12 mouse cellular contexts compared by ENCODE assay signal in the genomic region with DNA sequence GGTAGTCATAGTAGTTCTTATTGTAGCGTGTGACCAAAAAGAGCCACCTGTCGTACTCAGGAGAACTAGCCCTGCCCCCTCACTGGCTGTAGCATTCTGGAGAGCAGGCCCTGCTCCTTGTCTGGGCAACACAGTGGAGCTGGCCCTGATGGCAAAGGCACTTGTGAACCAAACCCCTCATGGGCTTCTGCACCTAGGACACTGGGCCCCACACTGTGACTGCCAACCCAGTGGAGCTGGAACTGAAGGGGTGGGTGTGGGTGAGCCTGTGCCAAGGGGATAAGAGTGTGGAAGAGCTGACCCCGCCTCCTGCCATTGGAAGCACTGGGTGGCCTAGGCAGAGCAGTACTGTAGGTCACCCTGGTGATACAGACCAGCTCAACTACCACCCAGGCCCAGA.
DNase-seq lines count a peak whose midpoint lies in the region; ATAC-seq lines count a peak whose summit lies in the region.
"Had no signal": no experiment of that assay in that cellular context is flagged by ENCODE, and none has a peak within 500 bp of the region (broad histone marks: within the 10 kb centered on the region; RNA-seq: fewer than 3 reads in every experiment).

No protein-coding gene starts in this region.

- no peak overlapping the region for H3K9ac ChIP-seq in limb, embryonic 11.5 days (ENCODE audit: low read length)
- no peak overlapping the region for H3K9ac ChIP-seq in embryonic facial prominence, embryonic 14.5 days (ENCODE audit: low read depth, low read length)
- no peak overlapping the region for H3K9ac ChIP-seq in forebrain, embryonic 13.5 days
- no peak overlapping the region for H3K9ac ChIP-seq in midbrain, embryonic 14.5 days (replicated peaks; ENCODE audit: low read length)

- no peak overlapping the region for H3K4me2 ChIP-seq in limb, embryonic 11.5 days (ENCODE audit: low read depth, severe bottlenecking)
- H3K4me2 ChIP-seq in embryonic facial prominence, embryonic 14.5 days (ENCODE audit: low read depth, low read length): no peak overlapping the region
- H3K4me2 ChIP-seq in forebrain, embryonic 13.5 days: 0 out of 2 replicates have a peak overlapping the region, but pooled peaks have one; percentile 5
- no peak overlapping the region for H3K4me2 ChIP-seq in midbrain, embryonic 14.5 days (ENCODE audit: low read length)

- no peak overlapping the region for H3K27ac ChIP-seq in limb, embryonic 11.5 days (replicated peaks; ENCODE audit: low read depth, low read length)
- H3K27ac ChIP-seq in limb, embryonic 10.5 days: no peak overlapping the region
- no peak overlapping the region; the same call in 1 of the 2 replicates for H3K27ac ChIP-seq in embryonic facial prominence, embryonic 14.5 days (replicated peaks; ENCODE audit: low read depth, low read length)
- H3K27ac ChIP-seq in forebrain, embryonic 13.5 days: peak overlapping the region; percentile 41; the same call in 1 of the 2 replicates
- H3K27ac ChIP-seq in midbrain, embryonic 14.5 days (replicated peaks; ENCODE audit: low read depth, low read length): no peak overlapping the region

- no peaks in the 10 kb centered on the region for H3K9me3 ChIP-seq in limb, embryonic 11.5 days (ENCODE audit: control insufficient read depth, low read length)
- no peaks in the 10 kb centered on the region for H3K9me3 ChIP-seq in limb, embryonic 10.5 days (replicated peaks)
- H3K9me3 ChIP-seq in embryonic facial prominence, embryonic 14.5 days (ENCODE audit: control insufficient read depth, low read length): no peaks in the 10 kb centered on the region
- H3K9me3 ChIP-seq in forebrain, embryonic 13.5 days (replicated peaks): no peaks in the 10 kb centered on the region
- H3K9me3 ChIP-seq in midbrain, embryonic 14.5 days (ENCODE audit: control insufficient read depth, low read length): no peaks in the 10 kb centered on the region

- no peak overlapping the region for H3K4me3 ChIP-seq in limb, embryonic 11.5 days (ENCODE audit: low read depth, low read length)
- no peak overlapping the region for H3K4me3 ChIP-seq in limb, embryonic 10.5 days
- no peak overlapping the region for H3K4me3 ChIP-seq in embryonic facial prominence, embryonic 14.5 days (ENCODE audit: low read depth, low read length)
- H3K4me3 ChIP-seq in forebrain, embryonic 13.5 days: no peak overlapping the region
- no peak overlapping the region for H3K4me3 ChIP-seq in midbrain, embryonic 14.5 days (replicated peaks; ENCODE audit: low read depth, low read length)
- H3K4me3 ChIP-seq: myocyte had no signal

- WGBS in limb, embryonic 11.5 days: 83% methylated on average over 3 of the region's 3 CpGs
- 92% methylated on average over 3 of the region's 3 CpGs for WGBS in limb, embryonic 10.5 days
- WGBS in embryonic facial prominence, embryonic 14.5 days: 81% methylated on average over 3 of the region's 3 CpGs
- 41% methylated on average over 3 of the region's 3 CpGs for WGBS in forebrain, embryonic 13.5 days
- WGBS in midbrain, embryonic 14.5 days: 72% methylated on average over 3 of the region's 3 CpGs

- DNase-seq in limb, embryonic 11.5 days (ENCODE audit: low spot score): no peak
- no peak for DNase-seq in limb, embryonic 10.5 days (ENCODE audit: low spot score)
- no peak for DNase-seq in embryonic facial prominence, embryonic 14.5 days (ENCODE audit: low spot score)
- no peak for DNase-seq in midbrain, embryonic 14.5 days
- no peak for DNase-seq in urinary bladder, adult 2 months (ENCODE audit: low spot score)
- no peak for DNase-seq in thymus, postnatal 0 days (ENCODE audit: low spot score)
- DNase-seq in T-cell, adult 2 months (ENCODE audit: low spot score): no peak
- DNase-seq: cerebellum, adult 9-10 months; kidney, postnatal 14 days; left cerebral cortex, postnatal 4 days had no signal

- H3K4me1 ChIP-seq in limb, embryonic 11.5 days (ENCODE audit: control insufficient read depth, insufficient read depth, low read length): peaks cover 2% of the 10 kb centered on the region; the same call in 1 of the 2 replicates
- peaks cover 25% of the 10 kb centered on the region for H3K4me1 ChIP-seq in limb, embryonic 10.5 days
- H3K4me1 ChIP-seq in embryonic facial prominence, embryonic 14.5 days (ENCODE audit: control insufficient read depth, insufficient read depth, low read length): no peaks in the 10 kb centered on the region
- H3K4me1 ChIP-seq in forebrain, embryonic 13.5 days: peaks cover 21% of the 10 kb centered on the region
- peaks cover 7% of the 10 kb centered on the region; the same call in 1 of the 2 replicates for H3K4me1 ChIP-seq in midbrain, embryonic 14.5 days (ENCODE audit: control insufficient read depth, insufficient read depth, low read length)

- ATAC-seq in limb, embryonic 11.5 days (ENCODE audit: insufficient number of reproducible peaks, low FRiP score, low TSS enrichment, low read depth): peak; percentile 44; the same call in 1 of the 2 replicates
- ATAC-seq in embryonic facial prominence, embryonic 14.5 days (ENCODE audit: low read depth): peak; percentile 53; the same call in 1 of the 2 replicates
- peak; percentile 85 for ATAC-seq in forebrain, embryonic 13.5 days
- ATAC-seq in midbrain, embryonic 14.5 days (ENCODE audit: low FRiP score, low TSS enrichment): peak; percentile 65

- no peaks in the 10 kb centered on the region for H3K27me3 ChIP-seq in limb, embryonic 11.5 days (ENCODE audit: control insufficient read depth, insufficient read depth, low read length)
- peaks cover 33% of the 10 kb centered on the region for H3K27me3 ChIP-seq in limb, embryonic 10.5 days (ENCODE audit: low read depth, poor library complexity, severe bottlenecking)
- no peaks in the 10 kb centered on the region for H3K27me3 ChIP-seq in embryonic facial prominence, embryonic 14.5 days (replicated peaks; ENCODE audit: control insufficient read depth, insufficient read depth, low read length)
- peaks cover 9% of the 10 kb centered on the region; the same call in 1 of the 2 replicates for H3K27me3 ChIP-seq in forebrain, embryonic 13.5 days
- H3K27me3 ChIP-seq in midbrain, embryonic 14.5 days (ENCODE audit: control insufficient read depth, insufficient read depth, low read length): no peaks in the 10 kb centered on the region

- no peaks in the 10 kb centered on the region for H3K36me3 ChIP-seq in limb, embryonic 11.5 days (ENCODE audit: control insufficient read depth, insufficient read depth, low read length)
- no peaks in the 10 kb centered on the region for H3K36me3 ChIP-seq in limb, embryonic 10.5 days
- H3K36me3 ChIP-seq in embryonic facial prominence, embryonic 14.5 days (ENCODE audit: control insufficient read depth, insufficient read depth, low read length): no peaks in the 10 kb centered on the region
- no peaks in the 10 kb centered on the region for H3K36me3 ChIP-seq in forebrain, embryonic 13.5 days (ENCODE audit: poor library complexity, severe bottlenecking)
- H3K36me3 ChIP-seq in midbrain, embryonic 14.5 days (ENCODE audit: control insufficient read depth, insufficient read depth, low read length): no peaks in the 10 kb centered on the region
